Mouse (Mus musculus) forebrain, embryonic 14.5 days (tissue): ENCODE data around the gene Lsm2. TPM values are rescaled to one million over a fixed set of nuclear protein-coding genes. Genes with fewer than 3 reads are reported as not detected.
"Not testable (repeated sequence)": the region's sequence is repeated elsewhere in the genome, so short reads cannot be mapped to it uniquely, and the experiment has no call there.

ENCODE experiments used
- ATAC-seq: fragments of 200-750 bp; cut with Nextera tagmentation; 2 replicates; pipeline ENCODE4 v1.8.0; 2017; ENCODE audit warnings: mild to moderate bottlenecking, moderate library complexity
- DNase-seq: peaks from one replicate; pipeline ENCODE4 v3.0.0-alpha.2; 2015; ENCODE audit warnings: low spot score
- H3K27ac ChIP-seq: fragments of 300-500 bp; sonication (generic); 2 replicates; pipeline ENCODE4 v1.5.1; 2014; ENCODE audit warnings: low read depth, mild to moderate bottlenecking, control low read depth, low read length, moderate library complexity
- H3K27me3 ChIP-seq: fragments of 300-500 bp; sonication (generic); replicated peaks from 2 replicates; pipeline ENCODE4 v1.6.1; 2014; ENCODE audit warnings: low read length, control low read depth, mixed read lengths; ENCODE audit not compliant: control insufficient read depth, insufficient read depth
- H3K36me3 ChIP-seq: fragments of 300-500 bp; sonication (generic); 2 replicates; pipeline ENCODE4 v1.6.1; 2014; ENCODE audit warnings: low read length, control low read depth; ENCODE audit not compliant: control insufficient read depth, insufficient read depth
- H3K4me1 ChIP-seq: fragments of 300-500 bp; sonication (generic); 2 replicates; pipeline ENCODE4 v1.6.1; 2014; ENCODE audit warnings: antibody characterized with exemption, low read length, control low read depth; ENCODE audit not compliant: control insufficient read depth, insufficient read depth
- H3K4me2 ChIP-seq: fragments of 300-500 bp; sonication (generic); 2 replicates; pipeline ENCODE4 v1.6.1; 2014; ENCODE audit warnings: mild to moderate bottlenecking, control low read depth, low read length
- H3K4me3 ChIP-seq: fragments of 300-500 bp; sonication (generic); 2 replicates; pipeline ENCODE4 v1.5.1; 2014; ENCODE audit warnings: low read depth, low read length, control low read depth
- H3K9ac ChIP-seq: fragments of 300-500 bp; sonication (generic); 2 replicates; pipeline ENCODE4 v1.6.1; 2014; ENCODE audit warnings: mild to moderate bottlenecking, low read length, control low read depth, moderate library complexity
- H3K9me3 ChIP-seq: fragments of 300-500 bp; sonication (generic); replicated peaks from 2 replicates; pipeline ENCODE4 v1.6.1; 2016; ENCODE audit warnings: low read length, control low read depth, mixed read lengths; ENCODE audit not compliant: control insufficient read depth
- whole genome bisulfite sequencing: fragments of 180-500 bp; shearing (Covaris S2); extraction: QIAGEN DNeasy Blood & Tissue Kit; methylation state at CpG from one replicate; pipeline ENCODE4 v1.1.7; 2014; 5-methylcytosine and 5-hydroxymethylcytosine counted together
- polyA plus RNA-seq: library from polyadenylated mRNA; unstranded; fragments of >200 nt; fragmentation: Nextera tagmentation; extraction: Ambion mirVana; gene quantifications from 2 replicates; pipeline ENCODE4 v1.2.1, GENCODE M21; 2014

Gene Lsm2
- polyA plus RNA-seq, 1 experiment from 2014 or later = 148 TPM

DNA sequence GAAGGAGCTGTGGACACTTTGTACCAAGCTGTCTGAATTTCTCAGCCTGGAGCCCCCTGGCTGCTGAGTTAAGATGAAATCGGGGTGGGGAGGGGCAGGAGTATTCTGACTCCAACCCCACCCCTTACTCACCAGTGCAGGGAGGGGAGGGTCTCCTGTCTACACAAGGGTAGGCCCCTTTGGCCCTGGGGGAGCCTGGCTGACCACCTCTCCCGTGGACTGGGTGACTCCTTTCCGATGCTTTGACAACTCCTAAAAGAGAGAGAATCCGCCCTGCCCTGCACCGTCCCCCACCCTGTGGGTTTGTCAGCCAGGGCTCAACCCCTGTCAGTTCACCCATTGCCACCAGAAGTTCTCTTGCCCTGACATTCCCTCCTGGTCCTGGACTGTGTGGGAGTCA, 44.5 kb downstream of the Lsm2 start:
- WGBS = 83% methylated on average over 5 of the region's 5 CpGs
- no peak for DNase-seq
- Histone ChIP-seq H3K27ac (peak overlapping the region; percentile 80; the same call in 1 of the 2 replicates), H3K4me1 (peaks cover 14% of the 10 kb centered on the region), H3K9ac (peak overlapping the region; percentile 37; the same call in 1 of the 2 replicates), H3K36me3 (no peaks in the 10 kb centered on the region), H3K27me3 (no peaks in the 10 kb centered on the region), H3K4me2 (peak overlapping the region; percentile 5; the same call in 1 of the 2 replicates), H3K9me3 (no peaks in the 10 kb centered on the region), H3K4me3 (no peak overlapping the region)
- no peak for ATAC-seq

DNA sequence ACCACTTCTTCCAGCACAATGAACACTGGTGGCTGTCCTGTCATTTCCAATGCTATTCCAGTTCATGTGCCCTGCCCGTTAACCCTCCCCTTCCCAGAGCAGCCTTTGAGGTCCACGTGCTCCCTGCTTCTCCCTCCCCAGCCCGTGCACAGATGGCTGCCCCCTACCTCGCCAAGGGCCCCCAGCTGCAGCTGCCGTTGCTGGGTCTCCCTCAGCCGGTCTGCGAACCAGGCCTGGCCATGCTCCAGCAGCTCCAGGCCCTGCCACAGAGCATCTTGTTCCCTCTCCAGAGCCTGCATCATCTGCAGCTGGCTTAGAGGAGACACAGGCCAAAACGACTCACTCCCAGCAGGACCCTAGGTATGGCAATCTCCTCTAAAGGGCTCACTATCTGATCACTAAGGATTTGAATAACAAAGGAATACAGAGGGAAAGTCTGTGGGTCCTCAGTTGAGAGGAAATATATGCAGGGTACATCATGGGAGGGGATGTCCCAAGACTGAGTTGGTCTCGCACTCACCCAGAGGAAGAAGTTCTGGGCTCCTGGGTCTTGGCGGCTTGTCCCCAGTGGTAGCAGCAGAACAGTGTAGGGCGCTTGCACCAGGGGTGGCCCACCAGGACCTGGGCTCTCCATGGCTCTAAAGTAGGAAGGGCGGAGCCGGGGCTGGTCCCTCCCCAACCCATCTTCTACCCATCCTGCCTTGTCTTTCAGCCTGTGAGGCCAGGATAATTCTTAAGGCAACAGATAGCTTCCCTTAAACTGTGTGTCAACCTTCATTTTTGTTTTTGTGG, 45.8 kb downstream of the Lsm2 start, which contains the start of gene Sapcd1:
Gene Sapcd1, minus strand, starts transcription at position 740 of the 792 bp plus-strand sequence.
- Histone ChIP-seq H3K4me1 (peaks cover 11% of the 10 kb centered on the region), H3K4me2 (peak within 1 kb of the TSS; percentile 16; the same call in 1 of the 2 replicates), H3K27ac (peak within 1 kb of the TSS; percentile 80), H3K9me3 (no peaks in the 10 kb centered on the region), H3K4me3 (no peak within 1 kb of the TSS), H3K27me3 (no peaks in the 10 kb centered on the region), H3K9ac (peak within 1 kb of the TSS; percentile 45; the same call in 1 of the 2 replicates), H3K36me3 (no peaks in the 10 kb centered on the region)
- WGBS = 28% methylated on average over 13 of the region's 13 CpGs
- ATAC-seq (peak; percentile 93), DNase-seq (peak; percentile 82)

DNA sequence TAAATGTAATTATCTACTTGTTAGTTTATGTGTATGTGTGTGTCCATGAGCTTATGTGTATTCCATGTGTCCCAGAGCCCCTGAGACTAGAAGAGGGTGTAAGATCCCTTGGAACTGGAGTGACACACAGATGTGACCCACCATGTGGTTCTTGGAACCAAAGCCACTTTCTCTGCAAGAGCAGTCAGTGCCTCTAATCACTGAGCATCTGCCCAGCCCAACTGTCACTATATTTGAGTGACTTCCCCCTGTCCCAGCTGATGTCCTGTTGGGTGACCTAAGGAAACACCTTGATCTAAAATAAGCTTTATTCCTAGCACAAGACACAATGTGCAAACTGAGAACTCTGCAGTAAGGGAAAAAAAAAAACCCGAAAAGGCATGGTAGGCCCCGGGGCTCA, 46.7 kb downstream of the Lsm2 start:
- DNase-seq = no peak
- H3K9ac ChIP-seq = no peak overlapping the region

DNA sequence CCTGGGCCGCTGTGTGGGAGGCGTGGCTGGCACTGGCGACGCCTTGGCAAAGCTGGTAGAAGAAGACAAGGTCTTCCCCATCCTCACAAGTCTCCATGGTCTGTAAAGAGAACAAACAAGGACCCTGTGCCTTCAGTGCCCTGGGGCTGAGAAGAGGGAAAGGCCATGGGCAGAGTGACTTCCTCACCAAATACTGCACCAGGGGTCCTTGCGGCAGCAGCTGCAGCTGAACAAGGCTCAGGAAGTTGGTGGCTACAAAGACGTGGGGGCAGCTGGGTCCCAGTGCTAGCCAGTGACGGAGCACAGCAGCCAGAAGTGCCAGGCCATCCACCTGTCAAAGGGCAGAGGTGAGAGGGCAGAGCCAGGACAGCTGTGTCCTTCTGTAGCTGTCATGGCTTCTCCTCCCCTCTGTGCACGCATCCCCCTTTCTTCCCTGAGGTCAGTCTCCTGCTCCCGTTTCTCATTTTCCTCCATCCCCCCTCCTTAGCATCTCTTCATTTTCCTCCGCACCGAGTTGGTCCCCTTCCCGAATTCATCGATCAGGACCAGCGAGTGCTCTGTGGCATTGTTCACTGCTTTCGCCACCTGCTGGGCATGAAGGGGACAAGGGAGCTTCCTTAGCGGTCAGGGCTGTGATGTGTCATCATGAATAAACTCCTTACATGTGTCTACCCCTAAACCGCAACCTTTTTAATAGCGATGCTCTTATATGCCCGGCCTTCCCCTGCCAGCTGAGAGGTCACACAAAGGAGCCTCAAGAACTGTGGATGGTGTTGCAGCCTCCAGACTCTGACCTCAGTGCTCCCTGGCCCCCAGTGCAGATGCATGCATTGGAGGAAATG, 48.2 kb downstream of the Lsm2 start:
- Histone ChIP-seq H3K4me2 (peak overlapping the region; percentile 0; the same call in 1 of the 2 replicates), H3K4me3 (no peak overlapping the region), H3K9ac (no peak overlapping the region), H3K4me1 (peaks cover 11% of the 10 kb centered on the region), H3K27ac (no peak overlapping the region), H3K9me3 (no peaks in the 10 kb centered on the region), H3K27me3 (no peaks in the 10 kb centered on the region), H3K36me3 (no peaks in the 10 kb centered on the region)
- ATAC-seq (no peak), DNase-seq (no peak)
- WGBS = 32% methylated on average over 19 of the region's 19 CpGs

More for the DNA sequence above, 46.7 kb downstream of the Lsm2 start:
- Histone ChIP-seq H3K36me3 (no peaks in the 10 kb centered on the region), H3K9me3 (no peaks in the 10 kb centered on the region), H3K27me3 (no peaks in the 10 kb centered on the region), H3K4me1 (peaks cover 11% of the 10 kb centered on the region), H3K4me2 (no peak overlapping the region), H3K4me3 (no peak overlapping the region), H3K27ac (no peak overlapping the region)
- WGBS = 84% methylated on average over 2 of the region's 2 CpGs
- no peak for ATAC-seq

- peaks cover 8% of the 10 kb centered on the region; the same call in 1 of the 2 replicates for H3K4me1 ChIP-seq
- no peak overlapping the region for H3K27ac ChIP-seq
- no peak overlapping the region for H3K4me3 ChIP-seq
- H3K9me3 ChIP-seq = no peaks in the 10 kb centered on the region
- H3K27me3 ChIP-seq = no peaks in the 10 kb centered on the region
- DNase-seq (no peak), ATAC-seq (no peak)
- no peak overlapping the region for H3K4me2 ChIP-seq
- 87% methylated on average over 11 of the region's 11 CpGs for WGBS
- H3K9ac ChIP-seq = no peak overlapping the region
- H3K36me3 ChIP-seq = no peaks in the 10 kb centered on the region
Measured at GRCm38 (mm10) chr17:35031272-35031671, 49.6 kb downstream of the Lsm2 start.

GRCm38 (mm10) chr17:35031880-35032279, 50.2 kb downstream of the Lsm2 start:
- no peak overlapping the region for H3K27ac ChIP-seq
- H3K4me3 ChIP-seq = no peak overlapping the region
- DNase-seq (no peak), ATAC-seq (no peak)
- 91% methylated on average over 7 of the region's 7 CpGs for WGBS
- peaks cover 8% of the 10 kb centered on the region; the same call in 1 of the 2 replicates for H3K4me1 ChIP-seq
- H3K9ac ChIP-seq = no peak overlapping the region
- no peaks in the 10 kb centered on the region for H3K36me3 ChIP-seq
- H3K27me3 ChIP-seq = no peaks in the 10 kb centered on the region
- H3K9me3 ChIP-seq = no peaks in the 10 kb centered on the region
- no peak overlapping the region for H3K4me2 ChIP-seq

GRCm38 (mm10) chr17:35032323-35032870, 50.7 kb downstream of the Lsm2 start:
- H3K36me3 ChIP-seq = no peaks in the 10 kb centered on the region
- H3K4me1 ChIP-seq = peaks cover 6% of the 10 kb centered on the region; the same call in 1 of the 2 replicates
- WGBS = 79% methylated on average over 8 of the region's 8 CpGs
- DNase-seq (no peak), ATAC-seq (no peak)
- H3K4me2 ChIP-seq = no peak overlapping the region
- no peaks in the 10 kb centered on the region for H3K9me3 ChIP-seq
- no peak overlapping the region for H3K27ac ChIP-seq
- no peaks in the 10 kb centered on the region for H3K27me3 ChIP-seq
- no peak overlapping the region for H3K9ac ChIP-seq
- H3K4me3 ChIP-seq = no peak overlapping the region

- H3K27me3 ChIP-seq, H3K4me1 ChIP-seq, H3K4me3 ChIP-seq, H3K27ac ChIP-seq, DNase-seq, H3K4me2 ChIP-seq, H3K9ac ChIP-seq, ATAC-seq, H3K36me3 ChIP-seq, H3K9me3 ChIP-seq: not testable (repeated sequence)
- WGBS = 79% methylated on average over 1 of the region's 1 CpGs
Measured at GRCm38 (mm10) chr17:35033703-35034102, 52.0 kb downstream of the Lsm2 start.
